Mouse (Mus musculus) frontal cortex, adult 2 months (tissue): ENCODE measurements at regions not wholly inside any gene's neighbourhood (a gene's known extent, or its start where the extent isn't known, plus 50 kb on each side); places are given as distances from the start of the nearest gene placed in this dataset.

ENCODE experiments used
- DNase-seq, 2 experiments: peaks; one replicate each; pipeline ENCODE4 v3.0.0; 2022; ENCODE audit warnings: low spot score in 1 of 2; ENCODE audit errors: extremely low spot score in 1 of 2

- DNase-seq: no peak
Measured at GRCm38 (mm10) chr13:112204204-112204603, 84.0 kb upstream of the Ankrd55 start.

GRCm38 (mm10) chr13:112204813-112205212 is 83.4 kb upstream of the Ankrd55 start:
- DNase-seq: no peak

- no peak for DNase-seq
Measured at GRCm38 (mm10) chr13:112207617-112208235, 80.5 kb upstream of the Ankrd55 start.

GRCm38 (mm10) chr13:112211841-112212240 is 76.4 kb upstream of the Ankrd55 start:
- DNase-seq: no peak

- no peak for DNase-seq
Measured at GRCm38 (mm10) chr13:112212391-112212790, 75.9 kb upstream of the Ankrd55 start.

- no peak for DNase-seq
Measured at GRCm38 (mm10) chr13:112213652-112214081, 74.6 kb upstream of the Ankrd55 start.

- DNase-seq: no peak
Measured at GRCm38 (mm10) chr13:112216084-112216483, 72.2 kb upstream of the Ankrd55 start.

- DNase-seq: no peak
Measured at GRCm38 (mm10) chr13:112218389-112218788, 69.9 kb upstream of the Ankrd55 start.

GRCm38 (mm10) chr13:112220184-112220583 is 68.1 kb upstream of the Ankrd55 start:
- DNase-seq: peak in 1 of 2 experiments; percentile 20

GRCm38 (mm10) chr13:112223616-112224015 is 64.6 kb upstream of the Ankrd55 start:
- no peak for DNase-seq

GRCm38 (mm10) chr13:112227766-112228165 is 60.5 kb upstream of the Ankrd55 start:
- no peak for DNase-seq

- DNase-seq: no peak
Measured at GRCm38 (mm10) chr13:112228846-112229245, 59.4 kb upstream of the Ankrd55 start.

GRCm38 (mm10) chr13:112230176-112230575 is 58.1 kb upstream of the Ankrd55 start:
- no peak for DNase-seq

GRCm38 (mm10) chr13:112234695-112235094 is 53.6 kb upstream of the Ankrd55 start:
- no peak for DNase-seq

GRCm38 (mm10) chr13:112236956-112237355 is 51.3 kb upstream of the Ankrd55 start:
- no peak for DNase-seq

GRCm38 (mm10) chr13:112237377-112237776 is 50.9 kb upstream of the Ankrd55 start:
- DNase-seq: no peak

- DNase-seq: no peak
Measured at GRCm38 (mm10) chr13:112237917-112238316, 50.3 kb upstream of the Ankrd55 start.
